Mouse (Mus musculus): ENCODE results near the gene Zic1.

Zic1 gene

GRCm38 (mm10) chr9:91365664-91366063, at the start of gene Zic1:
Gene Zic1 (minus strand): TSS chr9:91365810.
- no peak for DNase-seq (ENCODE audit: extremely low read depth, low read depth, low spot score)

- no peak for DNase-seq (ENCODE audit: extremely low read depth, low read depth, low spot score)
Observed at GRCm38 (mm10) chr9:91414007-91414661, 48.5 kb upstream of the Zic1 start.

GRCm38 (mm10) chr9:91409771-91410170, 44.2 kb upstream of the Zic1 start:
- DNase-seq (ENCODE audit: extremely low read depth, low read depth, low spot score) = no peak

- DNase-seq (ENCODE audit: extremely low read depth, low read depth, low spot score) = no peak
Observed at GRCm38 (mm10) chr9:91406258-91406763, 40.7 kb upstream of the Zic1 start.

- no peak for DNase-seq (ENCODE audit: extremely low read depth, low read depth, low spot score)
Observed at GRCm38 (mm10) chr9:91405753-91406178, 40.2 kb upstream of the Zic1 start.

- no peak for DNase-seq (ENCODE audit: extremely low read depth, low read depth, low spot score)
Observed at GRCm38 (mm10) chr9:91404905-91405752, 39.5 kb upstream of the Zic1 start.

- no peak for DNase-seq (ENCODE audit: extremely low read depth, low read depth, low spot score)
Observed at GRCm38 (mm10) chr9:91404229-91404628, 38.6 kb upstream of the Zic1 start.

GRCm38 (mm10) chr9:91401471-91401870, 35.9 kb upstream of the Zic1 start:
- DNase-seq (ENCODE audit: extremely low read depth, low read depth, low spot score) = no peak

GRCm38 (mm10) chr9:91400482-91401093, 35.0 kb upstream of the Zic1 start:
- DNase-seq (ENCODE audit: extremely low read depth, low read depth, low spot score) = no peak

- no peak for DNase-seq (ENCODE audit: extremely low read depth, low read depth, low spot score)
Observed at GRCm38 (mm10) chr9:91399976-91400375, 34.4 kb upstream of the Zic1 start.

GRCm38 (mm10) chr9:91395066-91395772, 29.6 kb upstream of the Zic1 start:
- no peak for DNase-seq (ENCODE audit: extremely low read depth, low read depth, low spot score)

- no peak for DNase-seq (ENCODE audit: extremely low read depth, low read depth, low spot score)
Observed at GRCm38 (mm10) chr9:91394211-91394646, 28.6 kb upstream of the Zic1 start.

GRCm38 (mm10) chr9:91393376-91394068, 27.9 kb upstream of the Zic1 start:
- DNase-seq (ENCODE audit: extremely low read depth, low read depth, low spot score) = no peak

GRCm38 (mm10) chr9:91388173-91388572, 22.6 kb upstream of the Zic1 start:
- DNase-seq (ENCODE audit: extremely low read depth, low read depth, low spot score) = no peak

GRCm38 (mm10) chr9:91387740-91388080, 22.1 kb upstream of the Zic1 start:
- no peak for DNase-seq (ENCODE audit: extremely low read depth, low read depth, low spot score)

GRCm38 (mm10) chr9:91386891-91387739, 21.5 kb upstream of the Zic1 start:
- no peak for DNase-seq (ENCODE audit: extremely low read depth, low read depth, low spot score)

GRCm38 (mm10) chr9:91386502-91386890, 20.9 kb upstream of the Zic1 start:
- no peak for DNase-seq (ENCODE audit: extremely low read depth, low read depth, low spot score)

- no peak for DNase-seq (ENCODE audit: extremely low read depth, low read depth, low spot score)
Observed at GRCm38 (mm10) chr9:91385561-91386430, 20.2 kb upstream of the Zic1 start.
